Mouse (Mus musculus) forebrain, embryonic 10.5 days (tissue): Measurements from ENCODE around the gene H2afb3. TPM values are rescaled to one million over a fixed set of nuclear protein-coding genes. Genes with fewer than 3 reads are reported as not detected.
A peak's percentile ranks its signal among the peaks of the same experiment; 100 is the strongest.
"Not testable (repeated sequence)": the region's sequence is repeated elsewhere in the genome, so short reads cannot be mapped to it uniquely, and the experiment has no call there.

Experiments
- DNase-seq: peaks from one replicate; pipeline ENCODE4 v3.0.0-alpha.2; 2017; ENCODE audit warnings: low spot score; ENCODE audit errors: extremely low spot score
- H3K27ac ChIP-seq: fragments of 300-500 bp; sonication (generic); 2 replicates; pipeline ENCODE4 v1.5.1; 2016; ENCODE audit warnings: mild to moderate bottlenecking
- H3K27me3 ChIP-seq: fragments of 300-500 bp; sonication (generic); 2 replicates; pipeline ENCODE4 v1.6.1; 2016; ENCODE audit warnings: mild to moderate bottlenecking; ENCODE audit not compliant: poor library complexity, severe bottlenecking
- H3K36me3 ChIP-seq: fragments of 300-500 bp; sonication (generic); replicated peaks from 2 replicates; pipeline ENCODE4 v1.6.1; 2016; ENCODE audit warnings: mild to moderate bottlenecking, moderate library complexity
- H3K4me1 ChIP-seq: fragments of 300-500 bp; sonication (generic); 2 replicates; pipeline ENCODE4 v1.6.1; 2016
- H3K4me3 ChIP-seq: fragments of 300-500 bp; sonication (generic); 2 replicates; pipeline ENCODE4 v1.5.1; 2016; ENCODE audit warnings: mild to moderate bottlenecking, moderate library complexity
- H3K9me3 ChIP-seq: fragments of 300-500 bp; sonication (generic); 2 replicates; pipeline ENCODE4 v1.6.1; 2016; ENCODE audit warnings: mild to moderate bottlenecking, moderate library complexity
- WGBS: fragments of 180-500 bp; shearing (Covaris S2); methylation state at CpG from one replicate; pipeline ENCODE4 v1.1.7; 2016; 5-methylcytosine and 5-hydroxymethylcytosine counted together
- polyA plus RNA-seq: library from polyadenylated mRNA; unstranded; fragments of >200 nt; fragmentation: Nextera tagmentation; extraction: Ambion mirVana; gene quantifications from 2 replicates; pipeline ENCODE4 v1.2.1, GENCODE M21; 2016

Gene H2afb3
- not detected in 2 replicates for polyA plus RNA-seq

GRCm38 (mm10) chrX:120312995-120313394, at the start of gene H2afb3:
H2afb3 (minus strand) TSS chrX:120313095.
- H3K36me3 ChIP-seq, H3K4me1 ChIP-seq, H3K27ac ChIP-seq, H3K27me3 ChIP-seq, H3K4me3 ChIP-seq, DNase-seq, H3K9me3 ChIP-seq: not testable (repeated sequence)
- WGBS, result 97% methylated on average over 9 of the region's 10 CpGs

- WGBS, result 85% methylated on average over 2 of the region's 2 CpGs
- no peak overlapping the region for H3K27ac ChIP-seq
- no peaks in the 10 kb centered on the region for H3K4me1 ChIP-seq
- H3K36me3 ChIP-seq, result no peaks in the 10 kb centered on the region
- no peak overlapping the region for H3K4me3 ChIP-seq
- DNase-seq, result no peak
- H3K9me3 ChIP-seq, result no peaks in the 10 kb centered on the region
- no peaks in the 10 kb centered on the region for H3K27me3 ChIP-seq
These were observed 11.3 kb downstream of the H2afb3 start for GRCm38 (mm10) chrX:120301469-120302175.

DNA sequence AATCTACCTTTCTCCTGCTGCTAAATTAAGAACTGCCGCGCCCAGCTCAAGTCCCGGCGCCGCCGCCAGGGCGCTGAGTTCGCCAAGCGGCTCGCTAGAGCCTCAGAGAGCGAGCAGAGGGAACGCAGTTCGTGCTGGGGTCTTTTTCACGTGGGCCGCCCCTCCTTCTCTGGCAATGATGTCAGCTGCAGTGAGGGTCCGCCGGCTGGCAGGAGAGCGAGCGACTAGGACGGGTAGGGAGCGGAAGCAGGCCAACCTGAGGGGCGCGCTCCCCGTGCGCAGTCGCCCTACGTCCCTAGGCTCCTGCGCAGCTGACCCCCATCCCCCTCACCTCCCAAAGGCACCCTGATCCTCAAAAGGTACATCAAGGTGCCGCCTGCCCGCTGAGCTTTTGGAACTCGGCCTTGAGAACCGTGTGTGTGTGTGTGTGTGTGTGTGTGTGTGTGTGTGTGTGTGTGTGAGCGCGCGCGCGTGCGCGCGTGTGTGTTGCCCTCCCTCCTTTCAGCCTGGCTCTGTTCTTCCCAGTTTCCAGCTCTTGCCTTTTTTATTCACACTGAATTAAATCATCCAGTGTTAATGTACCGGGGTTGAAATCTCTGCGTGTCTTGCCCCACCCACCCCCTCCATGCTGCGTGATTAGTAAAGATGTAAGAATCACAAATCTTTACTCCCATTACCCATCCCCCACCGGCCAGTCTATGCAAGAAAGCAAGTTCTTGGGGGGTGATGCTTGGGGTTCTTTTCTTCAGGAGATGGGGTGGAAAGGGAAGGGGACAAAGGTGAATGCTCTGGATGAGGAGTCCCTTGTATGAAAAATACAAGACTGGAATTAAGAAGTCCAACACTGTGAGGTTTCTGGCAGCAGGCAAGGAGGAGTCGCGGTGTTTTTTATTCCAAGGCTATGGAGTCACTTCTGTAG, 19.8 kb downstream of the H2afb3 start:
- H3K36me3 ChIP-seq, result no peaks in the 10 kb centered on the region
- WGBS, result 5% methylated on average over 29 of the region's 46 CpGs
- H3K27me3 ChIP-seq, result peaks cover 13% of the 10 kb centered on the region; the same call in 1 of the 2 replicates
- peak; percentile 62 for DNase-seq
- no peaks in the 10 kb centered on the region for H3K4me1 ChIP-seq
- H3K27ac ChIP-seq, result peak overlapping the region; percentile 83
- peak overlapping the region; percentile 55 for H3K4me3 ChIP-seq
- no peaks in the 10 kb centered on the region for H3K9me3 ChIP-seq

GRCm38 (mm10) chrX:120291696-120292095, 21.2 kb downstream of the H2afb3 start:
- peak; percentile 22 for DNase-seq
- H3K36me3 ChIP-seq, result no peaks in the 10 kb centered on the region
- 22% methylated on average over 13 of the region's 13 CpGs for WGBS
- H3K27ac ChIP-seq, result no peak overlapping the region
- H3K9me3 ChIP-seq, result no peaks in the 10 kb centered on the region
- H3K4me3 ChIP-seq, result peak overlapping the region; percentile 55
- peaks cover 13% of the 10 kb centered on the region; the same call in 1 of the 2 replicates for H3K27me3 ChIP-seq
- H3K4me1 ChIP-seq, result no peaks in the 10 kb centered on the region

GRCm38 (mm10) chrX:120290900-120291280, 22.0 kb downstream of the H2afb3 start:
- Histone ChIP-seq H3K9me3 (no peaks in the 10 kb centered on the region), H3K27me3 (peaks cover 13% of the 10 kb centered on the region; the same call in 1 of the 2 replicates), H3K27ac (no peak overlapping the region), H3K4me1 (no peaks in the 10 kb centered on the region), H3K4me3 (peak overlapping the region; percentile 55), H3K36me3 (no peaks in the 10 kb centered on the region)
- 8% methylated on average over 18 of the region's 18 CpGs for WGBS
- peak; percentile 14 for DNase-seq

GRCm38 (mm10) chrX:120290011-120290899, 22.6 kb downstream of the H2afb3 start, which contains the start of gene Pcdh11x:
Pcdh11x (plus strand) TSS chrX:120290259.
- no peaks in the 10 kb centered on the region for H3K4me1 ChIP-seq
- WGBS, result 13% methylated on average over 35 of the region's 40 CpGs
- H3K36me3 ChIP-seq, result no peaks in the 10 kb centered on the region
- H3K27ac ChIP-seq, result peak within 1 kb of the TSS; percentile 65
- DNase-seq, result peak; percentile 64
- H3K9me3 ChIP-seq, result no peaks in the 10 kb centered on the region
- peaks cover 13% of the 10 kb centered on the region; the same call in 1 of the 2 replicates for H3K27me3 ChIP-seq
- peak within 1 kb of the TSS; percentile 55 for H3K4me3 ChIP-seq

- no peak for DNase-seq
- Histone ChIP-seq H3K36me3 (no peaks in the 10 kb centered on the region), H3K4me3 (no peak overlapping the region), H3K27me3 (peaks cover 13% of the 10 kb centered on the region; the same call in 1 of the 2 replicates), H3K27ac (no peak overlapping the region), H3K4me1 (no peaks in the 10 kb centered on the region), H3K9me3 (no peaks in the 10 kb centered on the region)
- 18% methylated on average over 1 of the region's 1 CpGs for WGBS
These were observed 25.4 kb downstream of the H2afb3 start for GRCm38 (mm10) chrX:120287502-120287901.

DNA sequence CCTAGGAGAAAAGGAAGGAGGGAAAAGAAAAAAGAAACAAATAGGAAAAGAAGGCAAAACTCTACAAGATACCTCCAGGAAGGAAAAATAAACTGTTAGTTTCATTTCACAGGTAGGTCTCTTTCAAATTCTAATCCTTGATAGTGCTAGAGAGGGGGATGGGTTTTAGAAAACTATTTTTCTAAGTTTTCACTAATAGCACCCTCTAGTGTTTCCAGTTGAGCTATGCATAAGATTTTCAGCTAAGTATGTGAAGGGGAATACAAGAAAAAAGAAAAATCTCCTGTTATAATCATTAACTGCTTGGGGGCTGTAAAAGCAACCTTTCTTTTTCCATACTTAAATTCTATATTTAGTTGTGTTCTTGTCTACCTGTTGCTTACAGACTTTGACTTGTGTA, 27.4 kb downstream of the H2afb3 start:
- no peaks in the 10 kb centered on the region for H3K4me1 ChIP-seq
- H3K27me3 ChIP-seq, result no peaks in the 10 kb centered on the region
- DNase-seq, result no peak

More for the DNA sequence above, 27.4 kb downstream of the H2afb3 start:
- Histone ChIP-seq H3K36me3 (no peaks in the 10 kb centered on the region), H3K27ac (no peak overlapping the region), H3K4me3 (no peak overlapping the region), H3K9me3 (no peaks in the 10 kb centered on the region)

Other genes starting within 250 kb of the H2afb3 start
- gene Pcdh11x, start 22.8 kb downstream of the H2afb3 start, polyA plus RNA-seq, result 2.8 and 3.4 TPM in 2 replicates